In the genomic region with DNA sequence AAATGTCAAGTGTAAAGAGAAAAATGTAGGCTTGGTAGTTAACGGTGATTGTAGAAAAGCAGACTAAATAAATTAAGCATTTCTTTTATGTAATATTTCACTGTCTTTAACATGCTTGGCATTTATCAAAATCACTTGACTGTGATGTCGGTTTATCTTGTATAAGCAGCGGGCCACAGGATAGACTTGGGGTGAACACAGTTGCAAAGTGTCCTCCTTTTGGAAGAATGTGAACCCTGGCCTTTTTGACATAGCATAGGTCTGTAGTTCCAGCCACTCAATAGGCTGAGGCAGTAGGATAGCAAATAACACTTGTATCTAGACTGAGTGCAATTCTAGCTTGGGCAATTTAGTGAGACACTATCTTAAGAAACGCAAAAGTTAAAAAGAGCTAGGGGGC, we compare ENCODE assay signal across 1 mouse cellular context.
A peak's percentile ranks its signal among the peaks of the same experiment; 100 is the strongest.
TF ChIP-seq lines count a peak whose summit lies in the region.

No protein-coding gene starts in this region.

TF ChIP-seq in MEL, 35 proteins besides CTCF, POLR2A, EP300 and RAD21 (continued from another document):
- TF ChIP-seq USF2 (IDR thresholded peaks at IDR 0.05; ENCODE audit: borderline replicate concordance in 1 of 2, insufficient read depth in 1 of 2, low read depth in 1 of 2, low read length in 2 of 2) = no peak
- TF ChIP-seq JUND (IDR thresholded peaks at IDR 0.05; ENCODE audit: low read depth, low read length) = no peak
- no peak for TF ChIP-seq POLR2AphosphoS2 (IDR thresholded peaks at IDR 0.05; ENCODE audit: low read length)
- TF ChIP-seq SMC3 (IDR thresholded peaks at IDR 0.05; ENCODE audit: low read depth, low read length) = no peak
- 0 out of 2 replicates have a peak, but pooled peaks have one; percentile 18 for TF ChIP-seq CHD1 (IDR thresholded peaks at IDR 0.05; ENCODE audit: low read depth, low read length)
- TF ChIP-seq UBTF (IDR thresholded peaks at IDR 0.05; ENCODE audit: borderline replicate concordance, insufficient read depth, low read depth, low read length) = no peak
- TF ChIP-seq KAT2A (conservative IDR thresholded peaks at IDR 0.05; ENCODE audit: low read depth, low read length) = no peak
- TF ChIP-seq MAX (IDR thresholded peaks at IDR 0.05; ENCODE audit: low read length) = no peak
- TF ChIP-seq MEF2A (IDR thresholded peaks at IDR 0.05; ENCODE audit: extremely low read depth, insufficient replicate concordance, low read depth, low read length, poor library complexity, severe bottlenecking) = no peak
- TF ChIP-seq ZNF384 (IDR thresholded peaks at IDR 0.05; ENCODE audit: low read depth, low read length) = no peak
- 0 out of 2 replicates have a peak, but pooled peaks have one; percentile 13 for TF ChIP-seq SIN3A (IDR thresholded peaks at IDR 0.05; ENCODE audit: low read length)
- no peak for TF ChIP-seq HCFC1 (IDR thresholded peaks at IDR 0.05; ENCODE audit: low read depth, low read length)
- no peak for TF ChIP-seq NRF1 (IDR thresholded peaks at IDR 0.05; ENCODE audit: insufficient read depth, low read depth, low read length, poor library complexity, severe bottlenecking)
- no peak for TF ChIP-seq NELFE (IDR thresholded peaks at IDR 0.05; ENCODE audit: low read depth, low read length)
- no peak for TF ChIP-seq TBP (IDR thresholded peaks at IDR 0.05; ENCODE audit: low read depth, low read length)
- TF ChIP-seq ZMIZ1 (IDR thresholded peaks at IDR 0.05; ENCODE audit: low read depth, low read length) = no peak
- TF ChIP-seq ZKSCAN1 (IDR thresholded peaks at IDR 0.05; ENCODE audit: low read depth, low read length) = no peak
- TF ChIP-seq POLR2AphosphoS5 (IDR thresholded peaks at IDR 0.05; ENCODE audit: borderline replicate concordance, low read depth, low read length) = no peak
- TF ChIP-seq ELF1 (IDR thresholded peaks at IDR 0.05; ENCODE audit: low read depth, low read length) = no peak
- no peak for TF ChIP-seq MXI1 (IDR thresholded peaks at IDR 0.05; ENCODE audit: low read depth, low read length)
